Mouse (Mus musculus): ENCODE results near the gene Eef2.

GRCm38 (mm10) chr10:81190236-81190911 is 13.9 kb downstream of the Eef2 start:
- peak; percentile 34; the same call in 1 of the 2 replicates for TF ChIP-seq CTCF (IDR thresholded peaks at IDR 0.05; ENCODE audit: insufficient read depth, low read length)
- no peak for TF ChIP-seq POLR2A (IDR thresholded peaks at IDR 0.05; ENCODE audit: borderline replicate concordance, extremely low read depth, low read depth, low read length)

Data from lung, adult 2 months (tissue).